Mouse (Mus musculus): ENCODE data around the gene Casp8. TPM values are rescaled to one million over a fixed set of nuclear protein-coding genes. Genes with fewer than 3 reads are reported as not detected.
"Not testable (repeated sequence)": the region's sequence is repeated elsewhere in the genome, so short reads cannot be mapped to it uniquely, and the experiment has no call there.

Gene Casp8
- polyA plus RNA-seq, 1 experiment from 2014 or later, result 13.0 TPM

- WGBS, result 68% methylated on average over 5 of the region's 5 CpGs
Measured at GRCm38 (mm10) chr1:58890697-58891290, 95.6 kb downstream of the Casp8 start.

GRCm38 (mm10) chr1:58891481-58892170, 96.5 kb downstream of the Casp8 start:
- H3K27me3 ChIP-seq (ENCODE audit: insufficient read depth, poor library complexity, severe bottlenecking); H3K9me3 ChIP-seq; H3K4me3 ChIP-seq; DNase-seq (ENCODE audit: low spot score); H3K36me3 ChIP-seq; H3K4me1 ChIP-seq (replicated peaks); H3K27ac ChIP-seq: not testable (repeated sequence)
- 75% methylated on average over 2 of the region's 2 CpGs for WGBS

More at GRCm38 (mm10) chr1:58890697-58891290, 95.6 kb downstream of the Casp8 start:
- H3K27ac ChIP-seq; H3K36me3 ChIP-seq; H3K4me1 ChIP-seq (replicated peaks); H3K4me3 ChIP-seq; H3K27me3 ChIP-seq (ENCODE audit: insufficient read depth, poor library complexity, severe bottlenecking); DNase-seq (ENCODE audit: low spot score); H3K9me3 ChIP-seq: not testable (repeated sequence)

DNA sequence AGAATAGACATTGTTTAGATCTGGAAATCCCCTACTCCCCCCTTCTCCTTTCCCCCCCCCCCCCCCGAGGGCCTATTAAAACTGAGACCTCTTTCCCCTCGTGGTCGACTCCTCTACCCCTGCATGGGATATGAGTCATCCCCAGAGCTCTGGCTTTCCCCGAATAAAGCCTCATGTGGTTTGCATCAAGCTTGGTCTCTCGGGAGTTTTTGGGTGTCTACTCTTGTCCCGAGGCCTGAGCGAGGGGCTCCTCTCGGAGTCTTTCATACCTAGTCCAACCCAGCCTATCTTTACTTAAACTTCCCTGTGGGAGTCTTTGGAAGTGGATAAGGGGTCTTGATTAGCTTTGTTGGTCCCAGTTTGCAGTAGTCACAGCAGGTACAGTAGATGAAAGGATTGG, 97.2 kb downstream of the Casp8 start:
- H3K27ac ChIP-seq; DNase-seq (ENCODE audit: low spot score); H3K4me1 ChIP-seq (replicated peaks); H3K36me3 ChIP-seq; H3K27me3 ChIP-seq (ENCODE audit: insufficient read depth, poor library complexity, severe bottlenecking); H3K4me3 ChIP-seq; H3K9me3 ChIP-seq: not testable (repeated sequence)
- 90% methylated on average over 8 of the region's 8 CpGs for WGBS

Other genes starting within 250 kb of the Casp8 start
- gene Fam126b, start 209.1 kb upstream of the Casp8 start, polyA plus RNA-seq (2016; fragmentation: Nextera tagmentation; extraction: Ambion mirVana), result 5.7 and 7.0 TPM in 2 replicates
- gene Ndufb3, start 209.0 kb upstream of the Casp8 start, polyA plus RNA-seq (2016; fragmentation: Nextera tagmentation; extraction: Ambion mirVana), result 154 TPM in 2 replicates
- not detected in 2 replicates for gene Als2cr12, start 99.4 kb upstream of the Casp8 start, polyA plus RNA-seq (2016; fragmentation: Nextera tagmentation; extraction: Ambion mirVana)
- 26.6 and 29.8 TPM in 2 replicates for gene Cflar, start 83.9 kb upstream of the Casp8 start, polyA plus RNA-seq (2016; fragmentation: Nextera tagmentation; extraction: Ambion mirVana)
- gene Trak2, start 178.1 kb downstream of the Casp8 start, polyA plus RNA-seq (2016; fragmentation: Nextera tagmentation; extraction: Ambion mirVana), result 11.0 and 12.0 TPM in 2 replicates
- 29.9 and 34.1 TPM in 2 replicates for gene Stradb, start 178.1 kb downstream of the Casp8 start, polyA plus RNA-seq (2016; fragmentation: Nextera tagmentation; extraction: Ambion mirVana)